Mouse (Mus musculus): ENCODE results near the gene Tbc1d23. TPM values are rescaled to one million over a fixed set of nuclear protein-coding genes. Genes with fewer than 3 reads are reported as not detected.
A peak's percentile ranks its signal among the peaks of the same experiment; 100 is the strongest.

The Tbc1d23 gene
- polyA plus RNA-seq, 1 experiment from 2014 or later = 34.7 TPM

GRCm38 (mm10) chr16:57191214-57191613 is 40.1 kb downstream of the Tbc1d23 start:
- no peaks in the 10 kb centered on the region for H3K4me1 ChIP-seq (ENCODE audit: control insufficient read depth, insufficient read depth, low read length)
- 80% methylated on average over 14 of the region's 14 CpGs for WGBS
- H3K4me3 ChIP-seq (ENCODE audit: low read depth, low read length) = no peak overlapping the region
- H3K4me2 ChIP-seq (ENCODE audit: low read length) = no peak overlapping the region
- H3K36me3 ChIP-seq (ENCODE audit: control insufficient read depth, insufficient read depth, low read length) = peaks cover 17% of the 10 kb centered on the region
- no peak overlapping the region for H3K9ac ChIP-seq (ENCODE audit: low read depth, low read length)
- ATAC-seq = no peak
- no peaks in the 10 kb centered on the region for H3K9me3 ChIP-seq (replicated peaks; ENCODE audit: control insufficient read depth, low read length, poor library complexity, severe bottlenecking)
- no peaks in the 10 kb centered on the region for H3K27me3 ChIP-seq (ENCODE audit: control insufficient read depth, insufficient read depth, low read depth, low read length)
- no peak overlapping the region for H3K27ac ChIP-seq (ENCODE audit: low read length)

- no peaks in the 10 kb centered on the region for H3K27me3 ChIP-seq (ENCODE audit: control insufficient read depth, insufficient read depth, low read depth, low read length)
- no peaks in the 10 kb centered on the region for H3K4me1 ChIP-seq (ENCODE audit: control insufficient read depth, insufficient read depth, low read length)
- no peaks in the 10 kb centered on the region for H3K9me3 ChIP-seq (replicated peaks; ENCODE audit: control insufficient read depth, low read length, poor library complexity, severe bottlenecking)
- H3K4me3 ChIP-seq (ENCODE audit: low read depth, low read length) = no peak overlapping the region
- no peak overlapping the region for H3K27ac ChIP-seq (ENCODE audit: low read length)
- H3K4me2 ChIP-seq (ENCODE audit: low read length) = no peak overlapping the region
- H3K36me3 ChIP-seq (ENCODE audit: control insufficient read depth, insufficient read depth, low read length) = peaks cover 20% of the 10 kb centered on the region
- no peak overlapping the region for H3K9ac ChIP-seq (ENCODE audit: low read depth, low read length)
- 94% methylated on average over 8 of the region's 8 CpGs for WGBS
- ATAC-seq = no peak
Observed at GRCm38 (mm10) chr16:57190390-57190789, 40.9 kb downstream of the Tbc1d23 start.

GRCm38 (mm10) chr16:57189493-57189892 is 41.8 kb downstream of the Tbc1d23 start:
- H3K27me3 ChIP-seq (ENCODE audit: control insufficient read depth, insufficient read depth, low read depth, low read length) = no peaks in the 10 kb centered on the region
- no peak overlapping the region for H3K9ac ChIP-seq (ENCODE audit: low read depth, low read length)
- peaks cover 16% of the 10 kb centered on the region for H3K36me3 ChIP-seq (ENCODE audit: control insufficient read depth, insufficient read depth, low read length)
- 92% methylated on average over 2 of the region's 2 CpGs for WGBS
- no peak for ATAC-seq
- no peak overlapping the region for H3K4me3 ChIP-seq (ENCODE audit: low read depth, low read length)
- H3K27ac ChIP-seq (ENCODE audit: low read length) = no peak overlapping the region
- no peak overlapping the region for H3K4me2 ChIP-seq (ENCODE audit: low read length)
- no peaks in the 10 kb centered on the region for H3K9me3 ChIP-seq (replicated peaks; ENCODE audit: control insufficient read depth, low read length, poor library complexity, severe bottlenecking)
- H3K4me1 ChIP-seq (ENCODE audit: control insufficient read depth, insufficient read depth, low read length) = no peaks in the 10 kb centered on the region

DNA sequence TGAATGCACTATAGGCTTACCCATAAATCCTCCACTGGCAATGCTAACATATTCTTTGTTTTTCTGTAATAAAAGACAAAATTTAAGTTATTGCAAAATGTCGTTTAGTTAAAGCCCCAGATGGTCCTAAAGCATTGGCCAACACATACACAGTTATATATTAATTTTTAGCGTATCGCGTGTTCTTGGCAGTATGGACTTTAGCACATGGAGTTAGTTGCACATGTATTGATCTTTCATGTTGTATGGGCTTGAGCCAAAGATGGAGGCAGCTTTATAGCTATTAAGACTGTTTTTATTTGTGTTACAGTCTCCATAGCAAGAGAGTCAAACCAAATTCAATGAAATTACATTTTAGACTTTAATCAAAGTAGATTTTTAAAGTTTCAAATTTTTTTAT is 44.7 kb downstream of the Tbc1d23 start:
- Histone ChIP-seq H3K4me2 (ENCODE audit: low read length) (no peak overlapping the region), H3K27ac (ENCODE audit: low read length) (no peak overlapping the region), H3K36me3 (ENCODE audit: control insufficient read depth, insufficient read depth, low read length) (peaks cover 31% of the 10 kb centered on the region), H3K9me3 (replicated peaks; ENCODE audit: control insufficient read depth, low read length, poor library complexity, severe bottlenecking) (no peaks in the 10 kb centered on the region), H3K4me3 (ENCODE audit: low read depth, low read length) (no peak overlapping the region), H3K27me3 (ENCODE audit: control insufficient read depth, insufficient read depth, low read depth, low read length) (no peaks in the 10 kb centered on the region), H3K9ac (ENCODE audit: low read depth, low read length) (no peak overlapping the region), H3K4me1 (ENCODE audit: control insufficient read depth, insufficient read depth, low read length) (no peaks in the 10 kb centered on the region)
- WGBS = 96% methylated on average over 4 of the region's 4 CpGs
- no peak for ATAC-seq

GRCm38 (mm10) chr16:57182037-57182436 is 49.3 kb downstream of the Tbc1d23 start:
- no peak for ATAC-seq
- Histone ChIP-seq H3K36me3 (ENCODE audit: control insufficient read depth, insufficient read depth, low read length) (peaks cover 29% of the 10 kb centered on the region), H3K27ac (ENCODE audit: low read length) (no peak overlapping the region), H3K4me1 (ENCODE audit: control insufficient read depth, insufficient read depth, low read length) (no peaks in the 10 kb centered on the region), H3K27me3 (ENCODE audit: control insufficient read depth, insufficient read depth, low read depth, low read length) (no peaks in the 10 kb centered on the region), H3K4me3 (ENCODE audit: low read depth, low read length) (no peak overlapping the region), H3K9me3 (replicated peaks; ENCODE audit: control insufficient read depth, low read length, poor library complexity, severe bottlenecking) (no peaks in the 10 kb centered on the region), H3K9ac (ENCODE audit: low read depth, low read length) (no peak overlapping the region), H3K4me2 (ENCODE audit: low read length) (no peak overlapping the region)
- 91% methylated on average over 5 of the region's 5 CpGs for WGBS

- Histone ChIP-seq H3K4me3 (ENCODE audit: low read depth, low read length) (no peak overlapping the region), H3K27me3 (ENCODE audit: control insufficient read depth, insufficient read depth, low read depth, low read length) (no peaks in the 10 kb centered on the region)
Observed at GRCm38 (mm10) chr16:57181180-57181579, 50.1 kb downstream of the Tbc1d23 start.

GRCm38 (mm10) chr16:57177664-57178063 is 53.6 kb downstream of the Tbc1d23 start:
- Histone ChIP-seq H3K36me3 (ENCODE audit: control insufficient read depth, insufficient read depth, low read length) (peaks cover 16% of the 10 kb centered on the region), H3K9me3 (replicated peaks; ENCODE audit: control insufficient read depth, low read length, poor library complexity, severe bottlenecking) (no peaks in the 10 kb centered on the region), H3K4me1 (ENCODE audit: control insufficient read depth, insufficient read depth, low read length) (no peaks in the 10 kb centered on the region), H3K27me3 (ENCODE audit: control insufficient read depth, insufficient read depth, low read depth, low read length) (no peaks in the 10 kb centered on the region), H3K4me2 (ENCODE audit: low read length) (no peak overlapping the region), H3K4me3 (ENCODE audit: low read depth, low read length) (no peak overlapping the region), H3K9ac (ENCODE audit: low read depth, low read length) (no peak overlapping the region), H3K27ac (ENCODE audit: low read length) (no peak overlapping the region)
- WGBS = 92% methylated on average over 10 of the region's 10 CpGs
- ATAC-seq = no peak

More at GRCm38 (mm10) chr16:57181180-57181579, 50.1 kb downstream of the Tbc1d23 start:
- Histone ChIP-seq H3K4me1 (ENCODE audit: control insufficient read depth, insufficient read depth, low read length) (no peaks in the 10 kb centered on the region), H3K27ac (ENCODE audit: low read length) (no peak overlapping the region), H3K9ac (ENCODE audit: low read depth, low read length) (no peak overlapping the region), H3K4me2 (ENCODE audit: low read length) (no peak overlapping the region), H3K9me3 (replicated peaks; ENCODE audit: control insufficient read depth, low read length, poor library complexity, severe bottlenecking) (no peaks in the 10 kb centered on the region), H3K36me3 (ENCODE audit: control insufficient read depth, insufficient read depth, low read length) (peaks cover 29% of the 10 kb centered on the region)
- WGBS = 88% methylated on average over 11 of the region's 11 CpGs
- ATAC-seq = no peak

DNA sequence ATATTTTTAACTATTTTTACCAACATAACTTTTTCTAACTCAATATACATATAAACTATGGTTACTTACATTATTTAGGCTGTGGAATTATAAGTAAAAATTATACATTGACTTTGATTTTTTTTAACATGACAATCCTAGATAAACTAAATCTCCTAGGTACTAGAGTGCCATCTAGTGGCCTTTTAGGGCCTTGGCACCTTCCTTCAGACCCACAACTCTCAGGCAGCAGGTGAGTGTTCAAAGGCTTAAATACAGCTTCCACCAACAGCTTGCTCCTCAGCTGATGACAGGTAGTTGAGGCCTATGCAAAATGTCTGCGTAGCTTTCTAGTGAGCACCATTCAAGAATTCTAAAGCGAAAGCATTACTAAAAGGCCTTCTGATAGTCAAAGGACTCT is 54.0 kb downstream of the Tbc1d23 start:
- no peak overlapping the region for H3K27ac ChIP-seq (ENCODE audit: low read length)
- 58% methylated on average over 2 of the region's 2 CpGs for WGBS
- no peaks in the 10 kb centered on the region for H3K9me3 ChIP-seq (replicated peaks; ENCODE audit: control insufficient read depth, low read length, poor library complexity, severe bottlenecking)
- H3K9ac ChIP-seq (ENCODE audit: low read depth, low read length) = no peak overlapping the region
- H3K4me2 ChIP-seq (ENCODE audit: low read length) = no peak overlapping the region
- no peaks in the 10 kb centered on the region for H3K27me3 ChIP-seq (ENCODE audit: control insufficient read depth, insufficient read depth, low read depth, low read length)
- no peaks in the 10 kb centered on the region for H3K4me1 ChIP-seq (ENCODE audit: control insufficient read depth, insufficient read depth, low read length)
- no peak overlapping the region for H3K4me3 ChIP-seq (ENCODE audit: low read depth, low read length)
- peak; percentile 71 for ATAC-seq
- H3K36me3 ChIP-seq (ENCODE audit: control insufficient read depth, insufficient read depth, low read length) = peaks cover 16% of the 10 kb centered on the region

DNA sequence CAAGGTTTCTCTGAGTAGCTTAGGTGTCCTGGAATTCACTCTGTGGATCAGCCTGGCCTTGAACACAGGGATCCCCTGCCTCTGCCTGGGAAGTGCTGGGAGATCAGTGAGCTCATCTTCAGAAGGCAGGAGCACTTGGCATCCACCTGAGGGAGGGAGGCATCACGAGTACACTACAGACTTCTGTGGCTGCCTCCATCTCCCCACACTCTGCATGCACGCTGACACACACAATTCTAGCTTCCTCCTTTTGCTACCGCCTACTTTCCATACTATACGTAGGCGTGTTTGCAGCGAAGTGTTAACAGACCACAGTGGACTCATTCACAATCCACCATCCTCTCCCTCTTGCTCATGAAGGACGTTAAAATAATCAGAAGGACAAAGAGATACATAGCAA is 55.0 kb downstream of the Tbc1d23 start:
- H3K27me3 ChIP-seq (ENCODE audit: control insufficient read depth, insufficient read depth, low read depth, low read length) = no peaks in the 10 kb centered on the region
- H3K4me2 ChIP-seq (ENCODE audit: low read length) = no peak overlapping the region
- H3K9ac ChIP-seq (ENCODE audit: low read depth, low read length) = no peak overlapping the region
- H3K9me3 ChIP-seq (replicated peaks; ENCODE audit: control insufficient read depth, low read length, poor library complexity, severe bottlenecking) = no peaks in the 10 kb centered on the region
- H3K36me3 ChIP-seq (ENCODE audit: control insufficient read depth, insufficient read depth, low read length) = peaks cover 9% of the 10 kb centered on the region
- no peak overlapping the region for H3K4me3 ChIP-seq (ENCODE audit: low read depth, low read length)
- no peak overlapping the region for H3K27ac ChIP-seq (ENCODE audit: low read length)
- no peaks in the 10 kb centered on the region for H3K4me1 ChIP-seq (ENCODE audit: control insufficient read depth, insufficient read depth, low read length)
- no peak for ATAC-seq
- 93% methylated on average over 7 of the region's 7 CpGs for WGBS

DNA sequence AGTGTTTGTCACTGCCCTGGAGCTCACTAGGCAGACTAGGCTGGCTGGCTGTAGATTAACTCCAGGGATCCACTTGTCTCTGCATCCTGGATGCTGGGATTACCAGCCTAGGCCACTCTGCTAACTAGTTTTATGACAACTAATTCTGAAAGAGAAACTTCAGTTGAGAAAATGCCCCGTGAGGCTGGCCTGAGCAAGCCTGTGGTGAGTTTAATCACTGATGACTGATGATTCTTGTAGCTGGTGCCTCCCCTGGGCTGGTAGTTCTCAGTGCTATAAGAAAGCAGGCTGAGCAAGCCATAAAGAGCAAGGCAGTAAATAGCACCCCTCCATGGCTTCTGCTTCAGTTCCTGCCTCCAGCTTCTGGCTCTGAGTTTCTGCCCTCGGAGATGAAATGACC is 55.6 kb downstream of the Tbc1d23 start:
- Histone ChIP-seq H3K4me3 (ENCODE audit: low read depth, low read length) (no peak overlapping the region), H3K27me3 (ENCODE audit: control insufficient read depth, insufficient read depth, low read depth, low read length) (no peaks in the 10 kb centered on the region), H3K36me3 (ENCODE audit: control insufficient read depth, insufficient read depth, low read length) (peaks cover 12% of the 10 kb centered on the region), H3K4me1 (ENCODE audit: control insufficient read depth, insufficient read depth, low read length) (no peaks in the 10 kb centered on the region), H3K9me3 (replicated peaks; ENCODE audit: control insufficient read depth, low read length, poor library complexity, severe bottlenecking) (no peaks in the 10 kb centered on the region), H3K4me2 (ENCODE audit: low read length) (no peak overlapping the region), H3K9ac (ENCODE audit: low read depth, low read length) (no peak overlapping the region), H3K27ac (ENCODE audit: low read length) (no peak overlapping the region)
- WGBS = 76% methylated on average over 2 of the region's 2 CpGs
- ATAC-seq = no peak
